Mouse (Mus musculus) induced T-regulatory cell, adult 2 months (primary cell): ENCODE data around the gene Trak2.
"Not testable (repeated sequence)": the region's sequence is repeated elsewhere in the genome, so short reads cannot be mapped to it uniquely, and the experiment has no call there.

Experiments used
- DNase-seq: peaks from one replicate; pipeline ENCODE4 v3.0.0-alpha.2; 2012; ENCODE audit warnings: low read depth

Gene Trak2

DNA sequence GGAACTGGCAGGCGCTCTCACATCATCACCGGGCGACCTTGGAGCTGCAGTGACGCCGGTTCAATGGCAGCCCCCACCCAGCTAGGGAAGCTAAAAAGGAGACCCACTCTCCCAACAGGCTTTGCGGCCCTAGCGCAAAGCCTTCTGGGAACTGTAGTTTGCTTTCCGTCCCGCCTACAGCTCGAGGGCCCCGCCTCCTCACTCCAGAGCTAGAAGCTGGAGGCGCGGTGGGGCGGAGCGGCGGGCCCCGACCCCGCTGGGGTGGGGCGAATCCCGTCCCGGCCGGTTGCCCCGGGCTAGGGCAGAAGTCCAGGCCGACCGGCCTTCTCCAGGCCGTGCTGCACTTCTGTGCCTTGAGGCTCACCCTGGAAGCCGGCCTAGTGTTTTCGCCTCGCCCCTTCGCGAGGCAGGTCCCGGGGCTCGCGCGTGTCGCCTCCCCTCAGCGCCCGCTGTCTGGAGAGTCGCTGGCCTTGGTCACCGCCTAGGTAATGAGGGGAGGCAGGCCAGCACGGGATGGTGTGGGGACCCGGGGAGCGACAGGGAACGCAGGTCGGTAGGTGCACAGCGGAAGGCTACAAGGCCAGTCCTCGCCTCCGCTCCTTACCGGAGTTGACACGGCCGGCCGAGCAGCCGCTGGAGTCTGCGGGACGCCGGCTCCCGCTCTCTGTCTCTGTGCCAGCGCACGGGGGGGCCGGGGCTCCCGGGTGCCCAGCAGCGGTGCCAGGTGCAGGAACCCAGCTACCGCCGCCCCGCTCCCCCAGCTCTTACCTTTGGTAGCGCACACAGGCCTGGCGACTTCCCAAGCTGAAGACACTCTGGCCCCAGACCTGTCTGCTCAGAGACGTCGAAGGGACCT lies at the start of gene Trak2, which contains the start of gene Stradb:
Trak2 (minus strand) TSS at position 65 of the 856 bp plus-strand sequence.
Stradb (plus strand) TSS at position 157 of the 856 bp plus-strand sequence.
- DNase-seq, result peak; percentile 97

- no peak for DNase-seq
Measured at GRCm38 (mm10) chr1:59021556-59021955, 48.3 kb upstream of the Trak2 start.

DNA sequence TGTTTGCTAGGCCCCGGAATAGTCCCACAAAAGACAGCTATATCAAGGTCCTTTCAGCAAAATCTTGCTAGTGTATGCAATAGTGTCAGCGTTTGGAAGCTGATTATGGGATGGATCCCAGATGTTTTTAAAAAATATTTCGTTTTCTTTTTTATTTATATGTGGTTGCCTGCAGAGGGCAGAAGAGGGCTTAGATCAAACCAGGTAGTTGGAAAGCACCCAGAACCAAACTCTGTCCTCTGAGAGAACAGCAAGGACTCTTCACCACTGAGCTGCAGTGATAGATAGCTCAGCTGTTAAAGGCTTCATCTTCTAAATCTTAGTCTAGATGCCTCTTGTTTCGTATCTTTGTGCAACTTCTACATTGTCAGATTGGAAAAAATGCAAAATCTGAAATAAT lies 36.0 kb upstream of the Trak2 start:
- DNase-seq, result peak; percentile 43

GRCm38 (mm10) chr1:58995313-58995712 lies 22.1 kb upstream of the Trak2 start:
- DNase-seq, result no peak

- DNase-seq, result peak; percentile 28
Measured at GRCm38 (mm10) chr1:58993723-58994122, 20.5 kb upstream of the Trak2 start.

DNA sequence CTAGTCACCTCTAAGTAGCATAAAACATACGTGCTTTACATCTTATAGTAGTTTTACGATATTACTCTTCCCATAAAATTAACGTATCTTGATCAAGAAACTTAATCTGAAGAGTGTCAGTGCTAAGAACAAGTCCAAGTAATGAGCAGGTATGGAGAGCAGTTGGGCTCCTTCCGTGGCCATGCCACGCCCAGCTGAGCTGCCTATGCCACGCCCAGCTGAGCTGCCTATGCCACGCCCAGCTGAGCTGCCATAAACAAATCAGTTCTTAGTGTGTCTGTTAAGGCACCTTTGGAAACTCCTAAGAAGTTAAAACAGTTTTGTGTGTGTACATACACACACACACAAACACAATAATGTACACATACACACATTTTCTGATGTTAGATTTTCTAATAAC lies 19.9 kb upstream of the Trak2 start:
- no peak for DNase-seq

DNA sequence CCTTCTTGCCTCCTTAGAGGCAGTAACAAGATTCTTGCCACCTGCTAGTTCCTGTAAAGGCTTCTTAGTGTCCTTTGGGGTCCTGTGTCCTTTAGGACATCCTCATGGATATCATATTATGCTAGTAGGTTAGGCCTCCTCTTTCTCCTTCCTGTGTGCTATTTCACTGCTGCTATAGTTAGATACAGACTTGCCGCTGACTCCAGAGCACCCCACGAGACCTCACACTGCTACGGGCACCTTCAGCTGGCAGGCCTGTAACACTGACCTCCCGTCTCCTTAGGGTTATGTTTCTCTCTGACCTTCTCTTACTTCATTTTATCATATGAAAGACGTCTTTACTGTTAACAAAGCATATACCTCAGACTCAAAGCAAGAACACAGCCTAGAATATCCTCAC lies 11.4 kb upstream of the Trak2 start:
- DNase-seq, result no peak

DNA sequence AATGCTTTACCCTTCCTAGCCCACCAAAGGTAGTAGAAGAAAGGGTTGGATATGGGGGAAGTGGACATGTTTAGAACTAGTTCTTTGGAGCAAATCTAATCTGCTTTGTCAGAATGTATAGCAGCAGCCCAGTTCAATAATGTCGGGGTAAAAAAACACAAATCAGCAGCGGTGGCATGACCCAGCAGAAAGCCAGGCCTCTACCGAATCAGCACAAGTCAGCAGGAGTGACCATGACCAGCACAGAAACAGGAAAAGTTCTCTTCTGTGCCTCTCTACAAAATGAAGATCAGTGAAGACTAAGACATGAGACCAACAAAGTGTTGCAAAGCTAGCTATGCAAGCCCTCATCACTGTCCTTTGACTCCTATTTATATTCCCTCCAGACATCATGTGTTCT lies 9.0 kb upstream of the Trak2 start:
- DNase-seq, result no peak

GRCm38 (mm10) chr1:58972851-58973365 lies 322 bp downstream of the Trak2 start:
- no peak for DNase-seq

DNA sequence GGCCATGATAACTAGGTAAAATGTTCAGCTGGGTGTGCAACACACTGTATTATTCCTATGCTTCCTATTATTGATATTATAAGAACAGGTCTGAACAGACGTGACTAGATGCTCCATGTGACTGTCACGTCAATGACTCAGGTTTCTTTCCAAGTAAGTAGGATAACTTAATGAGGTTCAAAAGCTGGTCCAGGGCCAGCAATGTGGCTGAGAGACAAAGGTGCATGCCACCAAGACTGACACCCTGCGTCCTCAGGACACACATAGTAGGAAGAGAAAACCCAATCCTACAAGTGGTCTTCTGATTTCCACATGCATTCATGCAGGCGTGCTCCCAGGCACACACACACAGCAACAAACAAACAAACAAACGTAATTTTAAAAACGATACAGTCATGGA lies 2.1 kb downstream of the Trak2 start:
- DNase-seq, result no peak

- no peak for DNase-seq
Measured at GRCm38 (mm10) chr1:58970054-58970453, 3.2 kb downstream of the Trak2 start.

- no peak for DNase-seq
Measured at GRCm38 (mm10) chr1:58967534-58967933, 5.7 kb downstream of the Trak2 start.

DNA sequence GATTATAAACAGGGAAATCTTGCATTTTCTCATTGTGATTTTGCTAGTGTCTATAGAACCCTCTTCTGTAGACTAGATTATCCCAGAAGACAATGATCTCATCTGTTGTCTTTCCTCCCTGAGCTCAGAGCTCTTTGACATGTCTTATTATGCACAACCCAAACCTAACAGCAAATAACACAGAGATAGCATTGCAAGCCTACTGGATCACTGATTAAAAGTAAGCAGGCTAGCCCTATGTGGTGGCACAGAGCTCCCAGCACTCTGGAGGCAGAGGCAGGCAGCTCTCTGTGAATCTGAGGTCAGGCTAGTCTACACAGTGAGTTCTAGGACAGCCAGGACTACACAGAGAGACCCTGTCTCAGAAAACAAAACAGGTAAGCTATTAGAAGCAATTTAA lies 10.4 kb downstream of the Trak2 start:
- DNase-seq, result no peak

- no peak for DNase-seq
Measured at GRCm38 (mm10) chr1:58962418-58962817, 10.8 kb downstream of the Trak2 start.

DNA sequence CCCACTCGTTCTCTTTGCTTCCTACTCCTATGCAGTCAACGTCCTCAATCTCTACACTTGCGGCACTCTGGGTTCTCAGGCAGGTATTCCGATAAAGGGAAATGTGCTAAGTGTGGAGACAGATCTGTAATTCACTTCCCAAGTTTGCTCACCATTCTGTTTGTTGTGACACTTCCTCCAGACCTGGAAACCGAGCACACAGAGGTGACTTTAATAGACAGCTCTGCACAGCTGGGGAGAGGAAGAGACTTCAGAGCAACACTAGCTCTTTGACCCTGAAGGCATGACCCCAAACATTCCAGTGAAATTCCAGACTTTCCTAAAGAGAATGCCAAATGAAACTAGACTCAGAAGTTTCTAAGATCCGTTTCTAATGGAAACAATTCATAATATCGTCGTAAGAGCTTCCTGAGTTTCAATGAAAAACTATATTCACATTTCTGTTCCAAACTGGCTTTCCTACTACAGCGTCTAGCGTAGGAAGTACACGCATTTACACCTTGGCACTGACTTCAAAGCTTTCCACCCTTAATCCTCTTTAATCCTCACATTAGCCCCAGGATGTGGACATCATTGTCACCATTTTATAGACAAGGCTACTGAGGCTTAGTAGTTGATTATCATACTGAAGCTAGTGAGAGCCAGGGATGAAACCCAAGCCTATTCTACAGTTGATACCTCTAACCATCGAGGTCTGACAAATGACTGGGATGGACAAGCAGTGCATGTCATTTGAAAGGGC lies 11.9 kb downstream of the Trak2 start:
- DNase-seq, result no peak

- DNase-seq, result no peak
Measured at GRCm38 (mm10) chr1:58959682-58960081, 13.5 kb downstream of the Trak2 start.

DNA sequence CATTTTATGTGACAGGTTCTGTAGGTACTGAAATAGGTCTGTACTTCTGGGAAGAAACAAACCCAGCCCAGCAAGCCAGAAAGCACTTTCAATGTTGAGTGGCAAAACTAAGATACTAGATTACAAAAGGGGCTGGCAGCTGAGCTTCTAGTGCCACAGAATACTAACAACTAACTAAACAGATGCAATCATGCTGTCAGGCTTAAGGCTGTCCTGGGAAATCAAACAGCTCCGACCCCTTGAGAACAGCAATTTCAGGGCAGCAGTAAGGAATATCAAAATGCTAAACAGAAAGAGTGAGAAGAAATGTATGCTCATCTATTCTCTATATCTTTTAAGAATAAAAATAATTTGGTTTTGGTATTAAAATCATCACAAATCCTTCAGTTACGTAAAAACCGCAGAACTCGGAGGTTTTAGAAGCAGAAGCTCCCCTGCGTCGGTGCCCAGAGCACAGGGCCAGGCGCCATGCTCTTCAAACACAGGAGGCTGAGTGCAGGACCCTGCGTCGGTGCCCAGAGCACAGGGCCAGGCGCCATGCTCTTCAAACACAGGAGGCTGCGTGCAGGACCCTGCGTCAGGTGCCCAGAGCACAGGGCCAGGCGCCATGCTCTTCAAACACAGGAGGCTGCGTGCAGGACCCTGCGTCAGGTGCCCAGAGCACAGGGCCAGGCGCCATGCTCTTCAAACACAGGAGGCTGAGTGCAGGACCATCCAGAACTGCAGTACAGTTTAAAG lies 14.3 kb downstream of the Trak2 start:
- DNase-seq, result not testable (repeated sequence)

DNA sequence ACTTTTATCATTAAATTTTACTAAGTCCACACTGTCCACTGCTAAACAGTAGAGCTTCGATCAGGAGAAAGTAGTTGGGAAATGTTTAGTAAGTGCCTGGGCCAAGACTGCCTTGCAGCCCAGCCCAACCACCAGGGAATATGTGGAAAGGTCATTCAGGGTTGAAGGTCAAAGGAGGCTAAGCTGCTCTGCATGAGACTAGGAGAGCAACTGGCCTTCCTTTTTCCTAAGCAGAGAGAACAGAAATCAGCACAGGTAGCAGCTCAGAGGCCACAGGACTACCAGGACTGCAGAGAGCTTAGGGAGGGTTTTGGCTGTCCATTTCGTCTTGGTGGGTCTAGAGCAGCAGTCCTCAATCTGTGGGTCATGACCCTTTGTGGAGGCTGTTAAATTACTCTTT lies 15.3 kb downstream of the Trak2 start:
- no peak for DNase-seq

- peak; percentile 77 for DNase-seq
Measured at GRCm38 (mm10) chr1:58956229-58956628, 17.0 kb downstream of the Trak2 start.

GRCm38 (mm10) chr1:58955716-58956115 lies 17.5 kb downstream of the Trak2 start:
- peak; percentile 39 for DNase-seq

DNA sequence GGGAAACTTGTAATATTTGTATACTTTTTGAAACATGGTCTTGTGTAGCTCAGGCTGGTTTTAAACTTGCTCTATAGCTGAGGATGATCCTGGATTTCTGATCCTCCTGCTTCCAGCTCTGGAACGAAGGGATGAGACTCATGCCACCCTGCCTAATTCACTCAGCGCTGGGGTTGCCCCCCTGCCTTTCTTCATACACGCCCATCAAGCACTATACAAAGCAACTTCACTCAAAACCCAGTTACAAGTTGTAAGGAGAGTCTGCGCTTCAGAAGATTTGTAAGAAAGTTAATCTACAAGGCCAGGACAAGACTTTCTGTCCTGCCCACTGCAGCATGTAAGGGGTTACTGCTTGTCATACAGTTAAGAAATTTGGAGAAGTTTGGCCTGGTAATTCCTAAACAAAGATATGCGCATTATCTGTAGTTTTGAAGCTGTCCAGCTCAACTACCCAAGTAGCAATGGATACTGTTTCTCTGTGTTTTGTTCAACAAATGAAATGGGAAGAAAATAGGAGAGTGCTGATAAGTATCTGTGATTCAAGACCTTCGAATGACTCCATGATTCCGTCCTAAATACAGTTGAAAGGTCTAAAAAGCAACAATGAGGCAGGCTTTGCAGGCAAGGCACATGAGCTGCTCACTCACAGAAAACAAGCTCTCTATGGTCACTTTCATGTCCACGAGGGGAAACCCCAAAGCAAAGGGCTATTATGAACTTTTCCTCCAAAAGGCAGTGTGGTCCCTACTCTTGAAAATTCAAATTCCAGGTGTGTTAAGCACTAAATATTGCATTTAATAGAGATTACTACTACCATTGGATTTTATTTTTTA lies 18.4 kb downstream of the Trak2 start:
- DNase-seq, result no peak
